Mouse (Mus musculus) E14TG2a.4 (cell line): ENCODE results near the gene Gm20388.

ENCODE experiments used
- CTCF ChIP-seq: conservative IDR thresholded peaks from 2 replicates; pipeline ENCODE4 v1.5.1; 2014; ENCODE audit warnings: low read length
- POU5F1 ChIP-seq: IDR thresholded peaks from 2 replicates; pipeline ENCODE4 v1.6.1; 2014; ENCODE audit warnings: low read length, borderline replicate concordance

GRCm38 (mm10) chr8:123087289-123087688 lies 3176.6 kb downstream of the Gm20388 start:
- no peak for TF ChIP-seq CTCF
- no peak for TF ChIP-seq POU5F1
